Mouse (Mus musculus): ENCODE results near the gene Pla2r1. TPM values are rescaled to one million over a fixed set of nuclear protein-coding genes. Genes with fewer than 3 reads are reported as not detected.

Pla2r1 gene
- total RNA-seq, 2 experiments from 2014 or later = 0.23 to 0.28 TPM

- Histone ChIP-seq H3K27ac (no peak overlapping the region), H3K4me3 (no peak overlapping the region)
- intact Hi-C loops (cut with DNase I) = no loop called here
- no peak for TF ChIP-seq CTCF (IDR thresholded peaks at IDR 0.05)
- peak; percentile 16 to 17 for DNase-seq (ENCODE audit: extremely low spot score in 1 of 2, low spot score in 2 of 2)
Observed at GRCm38 (mm10) chr2:60479906-60480305, 73.2 kb downstream of the Pla2r1 start.

GRCm38 (mm10) chr2:60478778-60479177 lies 74.3 kb downstream of the Pla2r1 start:
- H3K4me3 ChIP-seq = no peak overlapping the region
- TF ChIP-seq CTCF (IDR thresholded peaks at IDR 0.05) = no peak
- intact Hi-C loops (cut with DNase I) = no loop called here
- no peak for DNase-seq (ENCODE audit: extremely low spot score in 1 of 2, low spot score in 2 of 2)
- H3K27ac ChIP-seq = no peak overlapping the region

GRCm38 (mm10) chr2:60468901-60469770 lies 84.0 kb downstream of the Pla2r1 start:
- no peak overlapping the region for H3K27ac ChIP-seq
- DNase-seq (ENCODE audit: extremely low spot score in 1 of 2, low spot score in 2 of 2) = no peak
- intact Hi-C loops (cut with DNase I) = no loop called here
- no peak for TF ChIP-seq CTCF (IDR thresholded peaks at IDR 0.05)
- H3K4me3 ChIP-seq = no peak overlapping the region

GRCm38 (mm10) chr2:60452376-60452775 lies 100.7 kb downstream of the Pla2r1 start:
- no peak for TF ChIP-seq CTCF (IDR thresholded peaks at IDR 0.05)
- no peak for DNase-seq (ENCODE audit: extremely low spot score in 1 of 2, low spot score in 2 of 2)
- no peak overlapping the region for H3K27ac ChIP-seq
- intact Hi-C loops (cut with DNase I) = no loop called here
- no peak overlapping the region for H3K4me3 ChIP-seq

GRCm38 (mm10) chr2:60451119-60451773 lies 101.9 kb downstream of the Pla2r1 start:
- Histone ChIP-seq H3K4me3 (no peak overlapping the region), H3K27ac (no peak overlapping the region)
- no peak for TF ChIP-seq CTCF (IDR thresholded peaks at IDR 0.05)
- DNase-seq (ENCODE audit: extremely low spot score in 1 of 2, low spot score in 2 of 2) = no peak
- intact Hi-C loops (cut with DNase I) = no loop called here

GRCm38 (mm10) chr2:60449732-60450131 lies 103.4 kb downstream of the Pla2r1 start:
- no peak overlapping the region for H3K27ac ChIP-seq
- intact Hi-C loops (cut with DNase I) = no loop called here
- TF ChIP-seq CTCF (IDR thresholded peaks at IDR 0.05) = no peak
- no peak overlapping the region for H3K4me3 ChIP-seq
- DNase-seq (ENCODE audit: extremely low spot score in 1 of 2, low spot score in 2 of 2) = no peak

GRCm38 (mm10) chr2:60444711-60445509 lies 108.2 kb downstream of the Pla2r1 start:
- peak; percentile 50 to 57 for DNase-seq (ENCODE audit: extremely low spot score in 1 of 2, low spot score in 2 of 2)
- intact Hi-C loops (cut with DNase I) = no loop called here
- Histone ChIP-seq H3K4me3 (no peak overlapping the region), H3K27ac (no peak overlapping the region)
- no peak; the same call in 1 of the 2 replicates for TF ChIP-seq CTCF (IDR thresholded peaks at IDR 0.05)

GRCm38 (mm10) chr2:60443279-60443678 lies 109.8 kb downstream of the Pla2r1 start:
- no peak overlapping the region for H3K27ac ChIP-seq
- DNase-seq (ENCODE audit: extremely low spot score in 1 of 2, low spot score in 2 of 2) = no peak
- TF ChIP-seq CTCF (IDR thresholded peaks at IDR 0.05) = no peak; the same call in 1 of the 2 replicates
- intact Hi-C loops (cut with DNase I) = no loop called here
- no peak overlapping the region for H3K4me3 ChIP-seq

GRCm38 (mm10) chr2:60441875-60442274 lies 111.2 kb downstream of the Pla2r1 start:
- intact Hi-C loops (cut with DNase I) = no loop called here
- no peak for DNase-seq (ENCODE audit: extremely low spot score in 1 of 2, low spot score in 2 of 2)
- TF ChIP-seq CTCF (IDR thresholded peaks at IDR 0.05) = peak; percentile 37
- Histone ChIP-seq H3K27ac (no peak overlapping the region), H3K4me3 (no peak overlapping the region)

GRCm38 (mm10) chr2:60436802-60437201 lies 116.3 kb downstream of the Pla2r1 start:
- intact Hi-C loops (cut with DNase I) = no loop called here
- H3K4me3 ChIP-seq = no peak overlapping the region
- DNase-seq (ENCODE audit: extremely low spot score in 1 of 2, low spot score in 2 of 2) = no peak
- H3K27ac ChIP-seq = no peak overlapping the region
- TF ChIP-seq CTCF (IDR thresholded peaks at IDR 0.05) = no peak

- no peak for DNase-seq (ENCODE audit: extremely low spot score in 1 of 2, low spot score in 2 of 2)
- H3K4me3 ChIP-seq = no peak overlapping the region
- no peak for TF ChIP-seq CTCF (IDR thresholded peaks at IDR 0.05)
- no peak overlapping the region for H3K27ac ChIP-seq
- intact Hi-C loops (cut with DNase I) = no loop called here
Observed at GRCm38 (mm10) chr2:60430315-60431021, 122.6 kb downstream of the Pla2r1 start.
